Mouse (Mus musculus): ENCODE measurements around the gene Myo1f.

Gene Myo1f

DNA sequence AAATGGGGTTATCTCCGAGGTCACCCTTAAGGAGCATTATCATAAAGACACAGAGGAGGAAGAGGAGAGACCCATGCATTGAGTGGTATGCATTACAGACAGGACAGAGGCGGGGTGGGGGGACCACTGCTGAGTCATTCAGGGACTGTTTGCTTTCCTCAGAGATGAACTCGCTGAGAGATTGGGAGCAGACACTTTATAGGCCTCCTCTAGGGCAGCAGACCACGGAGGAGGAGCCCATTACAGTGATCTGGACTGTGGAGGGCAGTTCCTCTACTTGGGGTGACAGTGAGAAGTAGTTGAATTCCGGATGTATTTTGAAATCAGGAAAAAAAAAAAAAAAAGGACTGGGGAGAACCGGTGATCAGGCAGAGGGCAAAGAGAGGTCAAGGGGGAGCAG, 84.2 kb downstream of the Myo1f start:
- no peak for ATAC-seq (ENCODE audit: insufficient number of reproducible peaks, low FRiP score, low TSS enrichment)

DNA sequence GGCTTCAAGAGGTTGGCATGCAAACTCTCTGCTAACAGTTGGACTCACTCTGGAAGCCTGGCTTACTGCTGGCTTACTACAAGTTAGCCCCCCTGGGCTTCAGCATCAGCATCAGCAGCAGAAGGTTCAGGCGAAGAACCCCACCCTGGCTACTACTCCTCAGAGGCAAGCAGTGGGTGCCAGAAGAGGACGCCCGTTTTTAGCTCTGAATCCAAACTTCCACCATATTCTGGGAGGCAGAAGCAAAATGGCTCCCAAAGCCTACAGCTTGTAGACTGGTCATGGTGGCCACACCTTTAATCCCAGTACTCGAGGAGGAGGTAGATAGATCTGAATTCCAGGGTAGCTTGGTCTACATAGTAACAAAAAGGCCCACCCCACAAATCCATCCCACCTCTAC, 88.6 kb downstream of the Myo1f start:
- no peak for ATAC-seq (ENCODE audit: insufficient number of reproducible peaks, low FRiP score, low TSS enrichment)

DNA sequence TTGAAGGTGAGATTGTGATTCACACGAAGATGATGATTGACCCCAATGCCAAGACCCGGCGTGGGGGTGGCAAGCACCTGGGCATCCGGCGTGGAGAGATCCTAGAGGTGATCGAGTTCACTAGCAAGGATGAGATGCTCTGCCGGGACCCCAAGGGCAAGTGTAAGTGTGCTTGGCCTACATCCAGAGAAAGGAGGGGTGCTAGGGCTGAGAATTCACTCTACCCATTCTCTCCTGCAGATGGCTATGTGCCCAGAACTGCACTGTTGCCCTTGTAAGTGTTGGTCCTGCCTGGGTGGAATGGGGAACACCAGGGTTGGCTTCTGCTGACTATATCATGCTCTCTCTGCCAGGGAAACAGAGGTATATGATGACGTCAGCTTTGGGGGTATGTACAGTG, 89.6 kb downstream of the Myo1f start:
- no peak for ATAC-seq (ENCODE audit: insufficient number of reproducible peaks, low FRiP score, low TSS enrichment)

DNA sequence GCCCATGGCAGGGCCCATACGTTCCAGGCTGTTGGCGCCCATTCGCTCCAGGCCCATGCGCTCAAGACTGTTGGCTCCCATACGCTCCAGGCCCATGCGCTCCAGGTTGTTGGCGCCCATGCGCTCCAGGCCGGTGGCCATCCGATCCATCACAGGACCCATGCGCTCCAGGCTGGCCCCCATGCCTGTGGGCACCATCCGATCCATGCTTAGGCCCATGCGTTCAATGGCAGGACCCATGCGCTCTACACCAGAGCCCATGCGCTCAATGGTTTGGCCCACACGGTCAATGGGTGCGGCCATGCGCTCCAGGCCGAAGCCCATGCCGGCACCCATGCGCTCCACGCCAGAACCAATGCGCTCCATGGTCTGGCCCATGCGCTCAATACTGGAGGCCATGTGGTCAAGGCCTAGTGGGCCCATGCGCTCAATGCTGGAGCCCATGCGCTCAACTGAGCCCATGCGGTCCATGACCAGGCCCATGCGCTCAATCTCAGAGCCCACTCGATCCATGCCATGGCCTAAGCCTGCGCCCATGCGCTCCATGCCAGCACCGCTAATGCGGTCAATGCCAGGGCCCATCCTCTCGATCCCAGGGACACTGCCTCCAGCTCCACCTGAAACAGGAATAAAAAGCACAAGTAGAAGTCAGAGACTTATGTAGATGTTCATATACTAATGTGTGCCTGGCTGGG, 94.4 kb downstream of the Myo1f start:
- no peak for ATAC-seq (ENCODE audit: insufficient number of reproducible peaks, low FRiP score, low TSS enrichment)

All from cerebellum, adult (tissue).